Mouse (Mus musculus) myocyte (in vitro differentiated cells): ENCODE data around the gene Sh3rf3. TPM values are rescaled to one million over a fixed set of nuclear protein-coding genes. Genes with fewer than 3 reads are reported as not detected.

Experiments used
- H3K27me3 ChIP-seq: one replicate; pipeline ENCODE4 v1.6.1; 2011; ENCODE audit not compliant: control insufficient read depth, insufficient read depth, insufficient read length
- H3K36me3 ChIP-seq: one replicate; pipeline ENCODE4 v1.6.1; 2011; ENCODE audit not compliant: control insufficient read depth, insufficient read depth
- H3K4me2 ChIP-seq: one replicate; pipeline ENCODE4 v1.6.1; 2011; ENCODE audit warnings: low read depth, control low read depth
- H3K4me3 ChIP-seq: one replicate; pipeline ENCODE4 v1.5.1; 2011; ENCODE audit warnings: mild to moderate bottlenecking, control low read depth, moderate library complexity
- H3K79me2 ChIP-seq: one replicate; pipeline ENCODE4 v1.6.1; 2011; ENCODE audit not compliant: control insufficient read depth, insufficient read depth
- H3ac ChIP-seq: one replicate; pipeline ENCODE4 v1.6.1; 2011; ENCODE audit not compliant: control insufficient read depth, insufficient read length
- CEBPB ChIP-seq: IDR thresholded peaks from 2 replicates; pipeline ENCODE4 v1.6.1; 2011; ENCODE audit warnings: mild to moderate bottlenecking, moderate library complexity; ENCODE audit not compliant: poor library complexity, insufficient read depth, severe bottlenecking
- E2F4 ChIP-seq: IDR thresholded peaks from one replicate; pipeline ENCODE4 v1.6.1; 2011; ENCODE audit warnings: mild to moderate bottlenecking, control low read depth, moderate library complexity; ENCODE audit not compliant: insufficient read depth
- MAX ChIP-seq: IDR thresholded peaks from one replicate; pipeline ENCODE4 v1.6.1; 2011; ENCODE audit warnings: low read depth, mild to moderate bottlenecking, control low read depth
- MYOD1 ChIP-seq, 3 experiments: IDR thresholded peaks; one replicate each; pipeline ENCODE4 v1.6.1; 2011; ENCODE audit warnings: control low read depth in 2 of 3, low read depth in 2 of 3, mild to moderate bottlenecking in 2 of 3, moderate library complexity in 1 of 3; ENCODE audit not compliant: insufficient read length in 2 of 3, control insufficient read depth in 1 of 3
- MYOG ChIP-seq, 3 experiments: IDR thresholded peaks; one replicate each; pipeline ENCODE4 v1.6.1; 2011; ENCODE audit warnings: control low read depth in 2 of 3, low read depth in 2 of 3, mild to moderate bottlenecking in 2 of 3; ENCODE audit not compliant: insufficient read length in 2 of 3, control insufficient read depth in 1 of 3, insufficient read depth in 1 of 3
- POLR2A ChIP-seq: IDR thresholded peaks from one replicate; pipeline ENCODE4 v1.6.1; 2011; ENCODE audit warnings: low read depth, mild to moderate bottlenecking, control low read depth, moderate library complexity; ENCODE audit not compliant: insufficient read length
- POLR2AphosphoS2 ChIP-seq: IDR thresholded peaks from one replicate; pipeline ENCODE4 v1.6.1; 2011; ENCODE audit warnings: low read depth, control low read depth; ENCODE audit not compliant: insufficient read length
- REST ChIP-seq: IDR thresholded peaks from one replicate; pipeline ENCODE4 v1.6.1; 2011; ENCODE audit warnings: mild to moderate bottlenecking, control low read depth, moderate library complexity; ENCODE audit not compliant: insufficient read depth, insufficient read length
- SRF ChIP-seq: IDR thresholded peaks from one replicate; pipeline ENCODE4 v1.6.1; 2011; ENCODE audit warnings: low read depth; ENCODE audit not compliant: control insufficient read depth, insufficient read length
- TCF12 ChIP-seq: IDR thresholded peaks from one replicate; pipeline ENCODE4 v1.6.1; 2011; ENCODE audit warnings: mild to moderate bottlenecking, control low read depth; ENCODE audit not compliant: poor library complexity, insufficient read depth, severe bottlenecking
- TCF3 ChIP-seq: IDR thresholded peaks from one replicate; pipeline ENCODE4 v1.6.1; 2011; ENCODE audit warnings: low read depth, control low read depth; ENCODE audit not compliant: insufficient read length
- USF1 ChIP-seq: IDR thresholded peaks from one replicate; pipeline ENCODE4 v1.6.1; 2011; ENCODE audit warnings: low read depth, mild to moderate bottlenecking, control low read depth, moderate library complexity
- polyA plus RNA-seq: library from polyadenylated mRNA; unstranded; fragments of >200 nt; fragmentation: generic; extraction: Trizol; gene quantifications from one replicate; pipeline ENCODE4 v1.2.1, GENCODE M21; 2012; ENCODE audit warnings: missing spikeins

Sh3rf3 gene
- polyA plus RNA-seq, 1 experiment: 0.10 TPM

- TF ChIP-seq MAX: no peak
- TF ChIP-seq TCF12: no peak
- no peak for TF ChIP-seq SRF
- no peak for TF ChIP-seq MYOD1 (IDR thresholded peaks at IDR 0.05; ENCODE audit: control insufficient read depth in 1 of 3, insufficient read length in 2 of 3, low read depth in 2 of 3)
- no peak for TF ChIP-seq POLR2A
- TF ChIP-seq CEBPB: no peak
- TF ChIP-seq MYOG (IDR thresholded peaks at IDR 0.05; ENCODE audit: control insufficient read depth in 1 of 3, insufficient read depth in 1 of 3, insufficient read length in 2 of 3, low read depth in 2 of 3): no peak
- TF ChIP-seq REST: no peak
- no peak for TF ChIP-seq USF1
- no peak for TF ChIP-seq TCF3
- TF ChIP-seq E2F4: no peak
- no peak for TF ChIP-seq POLR2AphosphoS2
- Histone ChIP-seq H3K79me2 (no peaks in the 10 kb centered on the region), H3K36me3 (no peaks in the 10 kb centered on the region), H3K4me2 (no peak overlapping the region), H3K27me3 (no peaks in the 10 kb centered on the region), H3K4me3 (no peak overlapping the region), H3ac (no peak overlapping the region)
These were observed 58.8 kb downstream of the Sh3rf3 start for GRCm38 (mm10) chr10:58871821-58872577.

GRCm38 (mm10) chr10:58877835-58878234, 64.7 kb downstream of the Sh3rf3 start:
- TF ChIP-seq POLR2AphosphoS2 (no peak), E2F4 (no peak), SRF (no peak), MAX (no peak), TCF3 (no peak), CEBPB (no peak)
- Histone ChIP-seq H3K27me3 (no peaks in the 10 kb centered on the region), H3K36me3 (no peaks in the 10 kb centered on the region), H3K4me3 (no peak overlapping the region), H3K4me2 (no peak overlapping the region), H3K79me2 (no peaks in the 10 kb centered on the region), H3ac (no peak overlapping the region)

GRCm38 (mm10) chr10:58878636-58879035, 65.5 kb downstream of the Sh3rf3 start:
- no peaks in the 10 kb centered on the region for H3K27me3 ChIP-seq
- no peaks in the 10 kb centered on the region for H3K79me2 ChIP-seq
- no peak overlapping the region for H3K4me3 ChIP-seq
- H3K4me2 ChIP-seq: no peak overlapping the region
- no peaks in the 10 kb centered on the region for H3K36me3 ChIP-seq
- TF ChIP-seq MYOG (IDR thresholded peaks at IDR 0.05; ENCODE audit: control insufficient read depth in 1 of 3, insufficient read depth in 1 of 3, insufficient read length in 2 of 3, low read depth in 2 of 3) (no peak), SRF (no peak), E2F4 (no peak), POLR2AphosphoS2 (no peak), REST (no peak)
- no peak overlapping the region for H3ac ChIP-seq

- Histone ChIP-seq H3K27me3 (no peaks in the 10 kb centered on the region), H3ac (no peak overlapping the region), H3K4me3 (no peak overlapping the region), H3K4me2 (no peak overlapping the region), H3K36me3 (no peaks in the 10 kb centered on the region), H3K79me2 (no peaks in the 10 kb centered on the region)
- TF ChIP-seq SRF (no peak), POLR2A (no peak), MAX (no peak), MYOG (IDR thresholded peaks at IDR 0.05; ENCODE audit: control insufficient read depth in 1 of 3, insufficient read depth in 1 of 3, insufficient read length in 2 of 3, low read depth in 2 of 3) (no peak), USF1 (no peak), TCF12 (no peak), MYOD1 (IDR thresholded peaks at IDR 0.05; ENCODE audit: control insufficient read depth in 1 of 3, insufficient read length in 2 of 3, low read depth in 2 of 3) (no peak), CEBPB (no peak), TCF3 (no peak), POLR2AphosphoS2 (no peak)
These were observed 69.6 kb downstream of the Sh3rf3 start for GRCm38 (mm10) chr10:58882741-58883140.

GRCm38 (mm10) chr10:58885351-58885750, 72.2 kb downstream of the Sh3rf3 start:
- H3K4me3 ChIP-seq: no peak overlapping the region
- TF ChIP-seq SRF (no peak), MYOD1 (IDR thresholded peaks at IDR 0.05; ENCODE audit: control insufficient read depth in 1 of 3, insufficient read length in 2 of 3, low read depth in 2 of 3) (no peak), E2F4 (no peak), REST (no peak), POLR2A (no peak), USF1 (no peak), MYOG (IDR thresholded peaks at IDR 0.05; ENCODE audit: control insufficient read depth in 1 of 3, insufficient read depth in 1 of 3, insufficient read length in 2 of 3, low read depth in 2 of 3) (no peak), POLR2AphosphoS2 (no peak), MAX (no peak), TCF12 (no peak)
- H3K79me2 ChIP-seq: no peaks in the 10 kb centered on the region
- H3K27me3 ChIP-seq: no peaks in the 10 kb centered on the region
- H3ac ChIP-seq: no peak overlapping the region
- H3K4me2 ChIP-seq: no peak overlapping the region
- no peaks in the 10 kb centered on the region for H3K36me3 ChIP-seq
